22 mouse cellular contexts compared by ENCODE assay signal in the genomic region with DNA sequence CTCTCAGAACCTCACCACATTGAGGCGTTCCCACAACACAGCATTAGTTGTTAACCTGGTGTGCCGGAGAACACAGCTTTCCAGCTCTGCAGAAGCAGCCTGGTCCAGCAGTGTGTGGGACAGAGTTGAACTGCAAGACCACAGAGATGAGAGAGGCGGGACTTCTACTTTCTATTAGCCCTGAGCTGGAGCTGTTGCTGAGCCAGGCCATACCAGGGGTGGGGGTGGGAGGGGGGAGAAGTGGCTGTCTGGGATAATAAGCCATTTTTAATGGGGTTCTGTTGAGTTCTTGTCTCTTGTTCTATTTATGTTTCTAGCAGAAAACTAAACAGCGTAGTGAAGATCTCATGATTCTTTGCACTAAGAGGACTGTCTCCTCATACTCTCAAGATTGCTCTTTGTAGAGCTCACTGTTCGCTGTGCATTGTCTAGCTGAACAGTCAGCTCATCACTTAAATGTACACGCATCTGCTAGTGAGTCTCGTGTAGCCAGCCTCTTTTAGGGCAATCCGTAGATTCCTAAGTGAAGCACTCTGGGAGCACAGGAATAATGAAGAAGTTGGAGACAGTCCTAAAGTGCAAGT.
DNase-seq lines count a peak whose midpoint lies in the region; ATAC-seq and TF ChIP-seq lines count a peak whose summit lies in the region.
"Had no signal": no experiment of that assay in that cellular context is flagged by ENCODE, and none has a peak within 500 bp of the region (broad histone marks: within the 10 kb centered on the region; RNA-seq: fewer than 3 reads in every experiment).

No protein-coding gene starts in this region.

- no peak overlapping the region for H3K4me2 ChIP-seq in lung, embryonic 16.5 days (ENCODE audit: low read depth, low read length)
- H3K4me2 ChIP-seq: embryonic facial prominence, embryonic 12.5 days; embryonic facial prominence, embryonic 15.5 days; heart, embryonic 11.5 days; hindbrain, embryonic 12.5 days had no signal

- H3K4me1 ChIP-seq in lung, embryonic 16.5 days (replicated peaks; ENCODE audit: control insufficient read depth, insufficient read depth, low read length), result peaks cover 4% of the 10 kb centered on the region; the same call in 1 of the 2 replicates
- peaks cover 10% of the 10 kb centered on the region for H3K4me1 ChIP-seq in olfactory bulb, adult 2 months (ENCODE audit: control insufficient read depth, insufficient read depth, low read length)

- no peak overlapping the region for H3K9ac ChIP-seq in lung, embryonic 16.5 days (ENCODE audit: low read length)
- H3K9ac ChIP-seq: embryonic facial prominence, embryonic 12.5 days; embryonic facial prominence, embryonic 15.5 days; forebrain, postnatal 0 days; hindbrain, embryonic 12.5 days had no signal

- no peak for DNase-seq in left cerebral cortex, adult 2 months (ENCODE audit: extremely low spot score in 1 of 2, low spot score in 2 of 2)
- DNase-seq in left cerebral cortex, postnatal 14 days (ENCODE audit: low spot score in 2 of 2), result no peak
- DNase-seq in lung, postnatal 14 days, result no peak
- DNase-seq in liver, result no peak
- DNase-seq: adrenal gland, adult 2 months; adrenal gland, postnatal 14 days; cerebellum, adult 11 months; cerebellum, adult 2 months; cerebellum, adult 9-11 months; cerebellum, postnatal 25 days; forebrain, postnatal 0 days; gastrocnemius, adult 2 months; gastrocnemius, postnatal 14 days; heart, adult 11 months had no signal

- intact Hi-C loops in left cerebral cortex, adult 2 months (cut with DNase I), result loop anchor here (2.0 kb wide), 2 partner anchors 59 to 347 kb away; partner anchors contain the start of genes Jak2 and Plpp6
- intact Hi-C loops in left cerebral cortex, postnatal 14 days (cut with DNase I), result no loop called here

- H3K27ac ChIP-seq in left cerebral cortex, adult 2 months, result peak overlapping the region; percentile 37
- no peak overlapping the region for H3K27ac ChIP-seq in lung, embryonic 16.5 days (ENCODE audit: low read length)
- peak overlapping the region; percentile 33; the same call in 1 of the 2 replicates for H3K27ac ChIP-seq in olfactory bulb, adult 2 months (ENCODE audit: insufficient read depth, low read depth, low read length)
- H3K27ac ChIP-seq: embryonic facial prominence, embryonic 12.5 days; embryonic facial prominence, embryonic 15.5 days; gastrocnemius, adult 2 months; hindbrain, embryonic 12.5 days had no signal

- ATAC-seq in lung, embryonic 16.5 days (ENCODE audit: low read depth), result peak; percentile 89
- ATAC-seq: CD4-positive, CD25-positive, alpha-beta regulatory T cell, adult 4 months; forebrain, embryonic 14.5 days; forebrain, postnatal 0 days had no signal

- no peak for TF ChIP-seq POLR2A in olfactory bulb, adult 2 months (IDR thresholded peaks at IDR 0.05; ENCODE audit: insufficient read depth, low read depth, low read length)

- no peaks in the 10 kb centered on the region for H3K9me3 ChIP-seq in lung, embryonic 16.5 days (ENCODE audit: control insufficient read depth, low read length)
- H3K9me3 ChIP-seq: embryonic facial prominence, embryonic 12.5 days; embryonic facial prominence, embryonic 15.5 days; hindbrain, embryonic 12.5 days had no signal

- H3K36me3 ChIP-seq in lung, embryonic 16.5 days (ENCODE audit: control insufficient read depth, insufficient read depth, low read length), result no peaks in the 10 kb centered on the region
- H3K36me3 ChIP-seq: embryonic facial prominence, embryonic 12.5 days; embryonic facial prominence, embryonic 15.5 days; hindbrain, embryonic 12.5 days had no signal

- no peak for TF ChIP-seq CTCF in left cerebral cortex, adult 2 months (IDR thresholded peaks at IDR 0.05)
- TF ChIP-seq CTCF in olfactory bulb, adult 2 months (IDR thresholded peaks at IDR 0.05; ENCODE audit: insufficient read depth, low read depth, low read length), result no peak

- whole genome bisulfite sequencing in lung, embryonic 16.5 days, result 54% methylated on average over 8 of the region's 8 CpGs
- WGBS in olfactory bulb, adult 2 months, result 77% methylated on average over 8 of the region's 8 CpGs

- no peak overlapping the region for H3K4me3 ChIP-seq in left cerebral cortex, adult 2 months
- no peak overlapping the region for H3K4me3 ChIP-seq in lung, embryonic 16.5 days (ENCODE audit: low read length)
- H3K4me3 ChIP-seq in olfactory bulb, adult 2 months (ENCODE audit: insufficient read depth, low read depth, low read length), result no peak overlapping the region
- H3K4me3 ChIP-seq: embryonic facial prominence, embryonic 12.5 days; embryonic facial prominence, embryonic 15.5 days; gastrocnemius, adult 2 months; hindbrain, embryonic 12.5 days had no signal

- no peaks in the 10 kb centered on the region for H3K27me3 ChIP-seq in lung, embryonic 16.5 days (ENCODE audit: control insufficient read depth, insufficient read depth, low read depth, low read length)
- H3K27me3 ChIP-seq: embryonic facial prominence, embryonic 12.5 days; embryonic facial prominence, embryonic 15.5 days; hindbrain, embryonic 12.5 days had no signal
